ENCODE assay signal across 8 mouse cellular contexts in the genomic region with DNA sequence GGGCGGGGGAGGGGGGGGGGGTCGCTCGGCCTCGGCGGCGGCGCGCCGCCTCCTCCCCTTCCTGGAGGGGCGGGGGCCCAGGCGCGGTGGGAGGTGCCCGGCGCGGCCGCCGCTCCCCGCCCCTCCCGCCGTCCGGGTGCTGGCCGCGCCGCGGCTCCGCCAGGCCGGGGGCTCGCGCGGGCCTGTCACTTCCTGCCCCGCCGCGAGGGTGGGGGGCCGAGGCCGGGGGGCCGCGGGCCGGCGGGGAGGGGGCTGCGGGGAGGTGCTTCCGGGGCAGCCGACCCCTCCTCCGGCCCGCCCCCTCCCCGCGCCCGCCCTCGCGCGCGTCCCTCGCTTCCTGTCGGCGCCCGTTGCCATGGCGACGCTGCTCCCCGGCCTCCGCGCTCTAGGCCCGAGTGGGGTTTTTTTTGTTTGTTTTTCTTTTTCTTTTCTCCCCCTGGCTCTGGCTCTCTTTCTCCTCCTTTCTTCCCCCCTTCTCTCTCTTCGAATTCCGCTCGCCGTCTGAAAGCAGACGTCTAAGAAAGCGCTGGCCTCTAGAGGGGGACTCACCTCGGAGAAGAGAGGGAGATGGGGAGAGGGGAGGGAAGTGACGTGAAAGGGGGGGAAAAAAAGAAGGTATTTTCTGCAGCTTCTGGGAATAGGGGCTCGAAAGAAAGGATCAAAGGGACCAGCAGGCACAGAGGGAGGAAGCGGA. TPM values are rescaled to one million over a fixed set of nuclear protein-coding genes. Genes with fewer than 3 reads are reported as not detected.
DNase-seq lines count a peak whose midpoint lies in the region; ATAC-seq and TF ChIP-seq lines count a peak whose summit lies in the region.

No protein-coding gene starts in this region.

- H3K4me2 ChIP-seq in forebrain, embryonic 12.5 days, result peak overlapping the region; percentile 66
- H3K4me2 ChIP-seq in heart, postnatal 0 days (ENCODE audit: low read depth, low read length), result peak overlapping the region; percentile 83
- peak overlapping the region; percentile 95 for H3K4me2 ChIP-seq in liver, embryonic 16.5 days (ENCODE audit: low read depth, low read length)
- H3K4me2 ChIP-seq in neural tube, embryonic 13.5 days, result peak overlapping the region; percentile 65

- peak; percentile 64 for DNase-seq in c-Kit-positive CD71-negative TER-119-negative erythroid progenitor cells, embryonic 14.5 days (ENCODE audit: low read depth)
- peak; percentile 87 for DNase-seq in heart, postnatal 0 days (ENCODE audit: low spot score)
- peak; percentile 88 to 94 for DNase-seq in kidney, postnatal 36 days
- DNase-seq in telencephalon, adult 2 months (ENCODE audit: low read depth, low spot score), result peak; percentile 71

- peak overlapping the region; percentile 98 for H3K27ac ChIP-seq in forebrain, embryonic 12.5 days
- peak overlapping the region; percentile 77 for H3K27ac ChIP-seq in heart, postnatal 0 days (ENCODE audit: low read depth)
- peak overlapping the region; percentile 50 for H3K27ac ChIP-seq in liver, embryonic 16.5 days (ENCODE audit: low read length)
- peak overlapping the region; percentile 99 for H3K27ac ChIP-seq in neural tube, embryonic 13.5 days (replicated peaks)

- H3K4me1 ChIP-seq in E14TG2a.4 (replicated peaks; ENCODE audit: low read depth, low read length), result peaks cover 43% of the 10 kb centered on the region
- H3K4me1 ChIP-seq in forebrain, embryonic 12.5 days, result peaks cover 27% of the 10 kb centered on the region
- peaks cover 10% of the 10 kb centered on the region for H3K4me1 ChIP-seq in heart, postnatal 0 days (ENCODE audit: control insufficient read depth, insufficient read depth)
- H3K4me1 ChIP-seq in liver, embryonic 16.5 days (ENCODE audit: control insufficient read depth, low read depth, low read length), result peaks cover 13% of the 10 kb centered on the region
- peaks cover 33% of the 10 kb centered on the region for H3K4me1 ChIP-seq in neural tube, embryonic 13.5 days (replicated peaks)

- H3K36me3 ChIP-seq in E14TG2a.4 (ENCODE audit: insufficient read depth, low read length), result peaks cover 28% of the 10 kb centered on the region
- peaks cover 8% of the 10 kb centered on the region for H3K36me3 ChIP-seq in forebrain, embryonic 12.5 days (replicated peaks)
- peaks cover 5% of the 10 kb centered on the region; the same call in 1 of the 2 replicates for H3K36me3 ChIP-seq in heart, postnatal 0 days (replicated peaks; ENCODE audit: control insufficient read depth, insufficient read depth, low read length)
- no peaks in the 10 kb centered on the region for H3K36me3 ChIP-seq in liver, embryonic 16.5 days (ENCODE audit: control insufficient read depth, insufficient read depth)
- peaks cover 18% of the 10 kb centered on the region for H3K36me3 ChIP-seq in neural tube, embryonic 13.5 days

- ATAC-seq in forebrain, embryonic 12.5 days (ENCODE audit: low FRiP score), result peak; percentile 90
- ATAC-seq in heart, postnatal 0 days (ENCODE audit: insufficient read depth, low read depth), result peak; percentile 88
- ATAC-seq in liver, embryonic 16.5 days (ENCODE audit: low read depth), result peak; percentile 87
- peak; percentile 92 for ATAC-seq in neural tube, embryonic 13.5 days (ENCODE audit: low read depth)

- TF ChIP-seq CTCF in E14TG2a.4 (conservative IDR thresholded peaks at IDR 0.05; ENCODE audit: low read length), result no peak
- peak; percentile 25; the same call in 1 of the 2 replicates for TF ChIP-seq CTCF in heart, postnatal 0 days (IDR thresholded peaks at IDR 0.05; ENCODE audit: low read depth)

- H3K9ac ChIP-seq in forebrain, embryonic 12.5 days, result peak overlapping the region; percentile 89
- peak overlapping the region; percentile 73 for H3K9ac ChIP-seq in heart, postnatal 0 days (replicated peaks; ENCODE audit: low read depth, low read length)
- peak overlapping the region; percentile 66 for H3K9ac ChIP-seq in liver, embryonic 16.5 days (ENCODE audit: low read depth, low read length)
- H3K9ac ChIP-seq in neural tube, embryonic 13.5 days, result peak overlapping the region; percentile 90

- WGBS in forebrain, embryonic 12.5 days, result under 1% methylated on average over 20 of the region's 71 CpGs
- under 1% methylated on average over 43 of the region's 71 CpGs for WGBS in heart, postnatal 0 days
- 0% methylated on average over 27 of the region's 71 CpGs for WGBS in liver, embryonic 16.5 days (ENCODE audit: insufficient replicate concordance)
- WGBS in neural tube, embryonic 13.5 days, result 3% methylated on average over 35 of the region's 71 CpGs

- no peak for TF ChIP-seq EP300 in heart, postnatal 0 days (IDR thresholded peaks at IDR 0.05; ENCODE audit: low read depth)

- H3K9me3 ChIP-seq in E14TG2a.4 (ENCODE audit: low read length), result no peaks in the 10 kb centered on the region
- H3K9me3 ChIP-seq in forebrain, embryonic 12.5 days, result no peaks in the 10 kb centered on the region
- H3K9me3 ChIP-seq in heart, postnatal 0 days (replicated peaks; ENCODE audit: control insufficient read depth, low read length), result no peaks in the 10 kb centered on the region
- H3K9me3 ChIP-seq in liver, embryonic 16.5 days (replicated peaks; ENCODE audit: control insufficient read depth, low read length), result no peaks in the 10 kb centered on the region
- H3K9me3 ChIP-seq in neural tube, embryonic 13.5 days, result no peaks in the 10 kb centered on the region

- H3K27me3 ChIP-seq in E14TG2a.4 (ENCODE audit: insufficient read depth, low read length), result no peaks in the 10 kb centered on the region
- no peaks in the 10 kb centered on the region for H3K27me3 ChIP-seq in forebrain, embryonic 12.5 days
- H3K27me3 ChIP-seq in heart, postnatal 0 days (ENCODE audit: control insufficient read depth, insufficient read depth, low read length), result no peaks in the 10 kb centered on the region
- no peaks in the 10 kb centered on the region; the same call in none of the 2 replicates for H3K27me3 ChIP-seq in liver, embryonic 16.5 days (ENCODE audit: control insufficient read depth, insufficient read depth, low read depth, low read length)
- no peaks in the 10 kb centered on the region for H3K27me3 ChIP-seq in neural tube, embryonic 13.5 days

- H3K4me3 ChIP-seq in E14TG2a.4 (replicated peaks; ENCODE audit: low read length), result peak overlapping the region; percentile 92
- H3K4me3 ChIP-seq in forebrain, embryonic 12.5 days (replicated peaks), result peak overlapping the region; percentile 83
- peak overlapping the region; percentile 91 for H3K4me3 ChIP-seq in heart, postnatal 0 days (ENCODE audit: low read depth, low read length)
- peak overlapping the region; percentile 76 for H3K4me3 ChIP-seq in liver, embryonic 16.5 days (ENCODE audit: low read depth, low read length)
- peak overlapping the region; percentile 71 for H3K4me3 ChIP-seq in neural tube, embryonic 13.5 days

RNA-seq across cellular contexts. Expression of a gene that starts 0.6 kb away (rescaled TPM):
- 34.4 and 37.5 TPM in 2 replicates for polyA plus RNA-seq in forebrain, embryonic 12.5 days (2016; fragmentation: Nextera tagmentation; extraction: Ambion mirVana)
- 19.6 TPM in 2 replicates for total RNA-seq in heart, postnatal 0 days (2014; rRNA removed; ENCODE audit: low replicate concordance)
- polyA plus RNA-seq in heart, postnatal 0 days (2015; fragmentation: Nextera tagmentation; extraction: Ambion mirVana), result 4.3 and 4.6 TPM in 2 replicates
- polyA plus RNA-seq in liver, embryonic 16.5 days (2015; fragmentation: Nextera tagmentation; extraction: Ambion mirVana), result 1.1 and 1.2 TPM in 2 replicates
- polyA plus RNA-seq in neural tube, embryonic 13.5 days (2015; fragmentation: Nextera tagmentation; extraction: Ambion mirVana), result 34.0 and 34.4 TPM in 2 replicates

RNA-seq across cellular contexts. Expression of a gene that starts 31.3 kb away (rescaled TPM):
- 68.7 and 70.6 TPM in 2 replicates for polyA plus RNA-seq in forebrain, embryonic 12.5 days (2016; fragmentation: Nextera tagmentation; extraction: Ambion mirVana)
- total RNA-seq in heart, postnatal 0 days (2014; rRNA removed; ENCODE audit: low replicate concordance), result 55.9 and 58.4 TPM in 2 replicates
- polyA plus RNA-seq in heart, postnatal 0 days (2015; fragmentation: Nextera tagmentation; extraction: Ambion mirVana), result 52.2 and 52.9 TPM in 2 replicates
- 83.5 and 87.2 TPM in 2 replicates for polyA plus RNA-seq in liver, embryonic 16.5 days (2015; fragmentation: Nextera tagmentation; extraction: Ambion mirVana)
- 59.9 and 66.1 TPM in 2 replicates for polyA plus RNA-seq in neural tube, embryonic 13.5 days (2015; fragmentation: Nextera tagmentation; extraction: Ambion mirVana)

RNA-seq across cellular contexts. Expression of a gene that starts 57.1 kb away (rescaled TPM):
- 0.18 and 0.32 TPM in 2 replicates for polyA plus RNA-seq in forebrain, embryonic 12.5 days (2016; fragmentation: Nextera tagmentation; extraction: Ambion mirVana)
- not detected in 2 replicates for total RNA-seq in heart, postnatal 0 days (2014; rRNA removed; ENCODE audit: low replicate concordance)
- not detected in 2 replicates for polyA plus RNA-seq in heart, postnatal 0 days (2015; fragmentation: Nextera tagmentation; extraction: Ambion mirVana)
- not detected in 2 replicates for polyA plus RNA-seq in liver, embryonic 16.5 days (2015; fragmentation: Nextera tagmentation; extraction: Ambion mirVana)
- 0.21 and 0.63 TPM in 2 replicates for polyA plus RNA-seq in neural tube, embryonic 13.5 days (2015; fragmentation: Nextera tagmentation; extraction: Ambion mirVana)

Comparison
In these comparisons a context has a peak if more than half of its experiments do, and no peak if none do; other contexts are left out.
1. Peak in every context shown above with its lines: DNase-seq, ATAC-seq, H3K4me3 ChIP-seq and H3K27ac ChIP-seq.